Mouse (Mus musculus) embryonic facial prominence, embryonic 15.5 days (tissue): ENCODE data around the gene Pick1. TPM values are rescaled to one million over a fixed set of nuclear protein-coding genes. Genes with fewer than 3 reads are reported as not detected.

Source experiments
- ATAC-seq: fragments of 200-750 bp; cut with Nextera tagmentation; 2 replicates; pipeline ENCODE4 v1.8.0; 2017; ENCODE audit warnings: low read depth, moderate TSS enrichment; ENCODE audit not compliant: insufficient number of reproducible peaks, low FRiP score, low TSS enrichment
- H3K27ac ChIP-seq: fragments of 300-500 bp; sonication (generic); replicated peaks from 2 replicates; pipeline ENCODE4 v1.5.1; 2015; ENCODE audit warnings: mild to moderate bottlenecking, inconsistent platforms
- H3K27me3 ChIP-seq: fragments of 300-500 bp; sonication (generic); 2 replicates; pipeline ENCODE4 v1.6.1; 2015; ENCODE audit warnings: inconsistent platforms
- H3K36me3 ChIP-seq: fragments of 300-500 bp; sonication (generic); 2 replicates; pipeline ENCODE4 v1.6.1; 2015; ENCODE audit warnings: mild to moderate bottlenecking, inconsistent platforms
- H3K4me1 ChIP-seq: fragments of 300-500 bp; sonication (generic); 2 replicates; pipeline ENCODE4 v1.6.1; 2015; ENCODE audit warnings: inconsistent platforms
- H3K4me2 ChIP-seq: fragments of 300-500 bp; sonication (generic); replicated peaks from 2 replicates; pipeline ENCODE4 v1.6.1; 2015; ENCODE audit warnings: mild to moderate bottlenecking, inconsistent platforms
- H3K4me3 ChIP-seq: fragments of 300-500 bp; sonication (generic); replicated peaks from 2 replicates; pipeline ENCODE4 v1.5.1; 2015; ENCODE audit warnings: mild to moderate bottlenecking, inconsistent platforms
- H3K9ac ChIP-seq: fragments of 300-500 bp; sonication (generic); 2 replicates; pipeline ENCODE4 v1.6.1; 2015; ENCODE audit warnings: inconsistent platforms
- H3K9me3 ChIP-seq: fragments of 300-500 bp; sonication (generic); replicated peaks from 2 replicates; pipeline ENCODE4 v1.6.1; 2016; ENCODE audit warnings: inconsistent platforms
- WGBS: fragments of 180-500 bp; shearing (Covaris S2); methylation state at CpG from one replicate; pipeline ENCODE4 v1.1.7; 2015; 5-methylcytosine and 5-hydroxymethylcytosine counted together
- polyA plus RNA-seq: library from polyadenylated mRNA; unstranded; fragments of >200 nt; fragmentation: Nextera tagmentation; extraction: Ambion mirVana; gene quantifications from 2 replicates; pipeline ENCODE4 v1.2.1, GENCODE M21; 2015

Pick1 gene
- polyA plus RNA-seq, 1 experiment from 2014 or later, result 50.4 TPM

DNA sequence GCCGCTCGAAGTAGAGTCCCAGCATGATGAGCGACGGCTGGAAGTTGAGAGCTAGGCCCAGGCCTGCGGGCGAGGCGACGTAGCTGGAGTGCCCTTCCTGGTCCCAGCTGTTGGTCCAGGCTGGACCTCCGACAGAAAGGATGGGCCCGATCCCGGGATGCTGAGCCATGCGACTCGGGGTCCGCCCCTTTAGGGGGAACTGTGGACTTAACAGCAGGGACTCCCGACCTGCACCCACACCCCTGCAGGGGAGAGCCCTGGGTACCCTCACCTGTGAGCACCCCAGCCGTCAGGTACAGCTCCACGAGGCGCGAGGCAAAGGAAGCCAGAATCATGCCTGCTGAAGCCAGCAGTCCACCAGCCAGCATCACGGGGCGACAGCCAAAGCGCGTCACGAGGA, 23.6 kb downstream of the Pick1 start:
- peak overlapping the region; percentile 44 for H3K4me3 ChIP-seq
- peaks cover 15% of the 10 kb centered on the region for H3K36me3 ChIP-seq
- H3K9me3 ChIP-seq, result no peaks in the 10 kb centered on the region
- H3K4me1 ChIP-seq, result peaks cover 14% of the 10 kb centered on the region
- no peak overlapping the region for H3K27ac ChIP-seq
- peak overlapping the region; percentile 39 for H3K9ac ChIP-seq
- H3K27me3 ChIP-seq, result peaks cover 33% of the 10 kb centered on the region
- no peak for ATAC-seq
- 33% methylated on average over 24 of the region's 24 CpGs for WGBS
- H3K4me2 ChIP-seq, result peak overlapping the region; percentile 82

DNA sequence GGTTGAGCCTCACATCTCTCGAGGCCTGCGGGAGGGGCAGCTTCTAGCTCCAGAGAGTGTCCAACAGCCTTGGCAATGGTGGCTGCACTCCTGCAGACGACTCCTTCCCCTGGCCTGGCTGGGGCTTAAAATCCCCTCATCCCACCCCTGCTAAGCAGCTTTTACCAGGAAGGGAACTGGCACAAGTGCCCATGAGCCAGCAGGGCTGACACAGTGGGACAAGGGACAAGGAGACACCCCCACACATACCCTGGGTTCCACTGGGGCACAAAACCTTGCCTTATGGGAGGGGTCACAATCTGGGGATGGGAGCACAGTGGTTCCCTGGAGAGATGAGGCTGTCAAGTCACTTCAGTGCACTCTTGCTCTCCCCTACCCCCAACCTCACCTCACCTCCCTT, 25.7 kb downstream of the Pick1 start, which contains the start of gene Slc16a8:
TSS of gene Slc16a8 (minus strand) at position 101 of the 400 bp plus-strand sequence.
- ATAC-seq, result no peak
- peaks cover 33% of the 10 kb centered on the region for H3K27me3 ChIP-seq
- no peak within 1 kb of the TSS for H3K27ac ChIP-seq
- 32% methylated on average over 3 of the region's 3 CpGs for WGBS
- no peaks in the 10 kb centered on the region for H3K9me3 ChIP-seq
- no peak within 1 kb of the TSS for H3K4me2 ChIP-seq
- no peak within 1 kb of the TSS for H3K4me3 ChIP-seq
- peaks cover 14% of the 10 kb centered on the region for H3K4me1 ChIP-seq
- H3K9ac ChIP-seq, result no peak within 1 kb of the TSS
- no peaks in the 10 kb centered on the region for H3K36me3 ChIP-seq

DNA sequence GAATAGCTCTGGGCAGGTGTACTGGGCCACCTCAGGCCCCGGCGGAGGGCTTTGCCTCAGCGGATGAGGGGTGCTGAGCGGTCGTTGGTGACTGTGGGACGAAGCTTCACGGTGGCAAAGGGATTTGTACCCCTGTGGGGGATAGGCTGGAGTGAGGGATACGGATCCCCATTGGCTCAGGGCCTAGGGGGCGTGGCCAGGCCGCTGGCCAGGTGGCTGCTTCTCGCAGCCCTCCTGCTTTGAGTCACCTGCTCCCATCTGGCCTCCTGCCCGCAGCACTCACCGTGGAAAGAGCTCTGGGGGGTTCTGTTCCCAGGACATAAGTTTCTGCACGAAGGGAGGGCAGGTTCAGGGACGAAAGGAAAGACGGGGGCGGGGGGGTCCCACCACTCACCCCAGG, 29.5 kb downstream of the Pick1 start:
- H3K4me2 ChIP-seq, result no peak overlapping the region
- peaks cover 17% of the 10 kb centered on the region for H3K4me1 ChIP-seq
- 30% methylated on average over 17 of the region's 17 CpGs for WGBS
- ATAC-seq, result no peak
- H3K27me3 ChIP-seq, result peaks cover 15% of the 10 kb centered on the region
- no peaks in the 10 kb centered on the region for H3K36me3 ChIP-seq
- H3K9me3 ChIP-seq, result no peaks in the 10 kb centered on the region
- no peak overlapping the region for H3K4me3 ChIP-seq
- no peak overlapping the region for H3K27ac ChIP-seq
- H3K9ac ChIP-seq, result no peak overlapping the region

DNA sequence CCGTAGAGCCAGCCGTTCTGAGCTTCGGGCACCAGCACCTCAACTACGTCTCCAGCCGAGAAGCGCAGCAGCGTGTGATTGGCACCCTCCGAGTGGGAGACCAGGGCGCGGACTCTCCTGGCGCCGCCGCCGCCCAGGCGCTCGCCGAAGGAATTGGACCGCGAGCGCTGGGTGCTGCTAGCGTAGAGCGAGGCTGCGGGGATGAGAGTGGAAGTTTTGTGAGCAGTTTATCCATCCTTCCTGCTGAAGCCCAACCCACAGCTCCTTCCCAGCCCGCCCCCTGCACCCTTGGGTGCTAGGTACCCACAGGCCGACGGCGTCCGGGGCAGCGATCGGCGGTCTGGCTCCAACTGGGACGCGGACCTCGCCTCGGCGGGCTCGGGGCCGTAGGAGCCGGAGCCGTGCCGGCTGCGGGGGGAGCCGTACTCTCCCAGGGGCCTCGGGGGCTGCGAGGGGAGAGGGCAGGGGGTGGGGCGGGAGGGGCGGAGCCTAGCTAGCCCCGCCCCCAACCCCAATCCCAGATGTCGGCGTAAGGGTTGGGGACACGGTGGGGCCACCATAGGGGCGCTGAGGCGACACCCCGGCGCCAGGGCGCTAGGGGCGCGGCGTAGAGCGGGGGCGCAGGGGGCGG, 32.2 kb downstream of the Pick1 start:
- Histone ChIP-seq H3K9ac (peak overlapping the region; percentile 58), H3K4me3 (peak overlapping the region; percentile 68), H3K4me1 (peaks cover 17% of the 10 kb centered on the region), H3K27ac (peak overlapping the region; percentile 58), H3K4me2 (peak overlapping the region; percentile 100), H3K36me3 (no peaks in the 10 kb centered on the region), H3K9me3 (no peaks in the 10 kb centered on the region), H3K27me3 (peaks cover 7% of the 10 kb centered on the region)
- ATAC-seq, result peak; percentile 65; the same call in 1 of the 2 replicates
- 1% methylated on average over 61 of the region's 62 CpGs for WGBS

DNA sequence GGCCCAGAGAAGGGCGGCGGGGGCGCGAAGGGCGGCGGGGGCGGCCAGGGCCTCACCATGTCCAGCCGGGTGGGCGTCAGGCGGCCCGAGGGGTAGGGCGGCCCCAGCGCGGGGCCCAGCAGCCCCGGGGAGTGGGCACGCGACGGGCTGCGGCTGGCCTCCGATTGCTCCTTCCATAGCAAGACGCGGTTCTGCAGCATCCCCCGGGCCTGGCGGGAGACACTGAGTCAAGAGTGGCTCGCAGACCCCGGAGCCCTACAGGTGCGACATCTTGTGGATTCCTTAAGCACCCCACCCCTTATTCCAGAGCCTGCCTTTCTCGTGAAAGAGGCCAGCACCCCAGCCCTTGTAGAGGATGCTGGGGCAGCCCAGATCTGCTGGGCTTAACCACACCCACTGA, 32.8 kb downstream of the Pick1 start:
- peak; percentile 21; the same call in 1 of the 2 replicates for ATAC-seq
- Histone ChIP-seq H3K27me3 (peaks cover 7% of the 10 kb centered on the region), H3K4me1 (peaks cover 17% of the 10 kb centered on the region), H3K27ac (peak overlapping the region; percentile 58), H3K9ac (peak overlapping the region; percentile 58), H3K36me3 (no peaks in the 10 kb centered on the region), H3K4me3 (peak overlapping the region; percentile 68), H3K4me2 (peak overlapping the region; percentile 100), H3K9me3 (no peaks in the 10 kb centered on the region)
- 0% methylated on average over 12 of the region's 28 CpGs for WGBS

DNA sequence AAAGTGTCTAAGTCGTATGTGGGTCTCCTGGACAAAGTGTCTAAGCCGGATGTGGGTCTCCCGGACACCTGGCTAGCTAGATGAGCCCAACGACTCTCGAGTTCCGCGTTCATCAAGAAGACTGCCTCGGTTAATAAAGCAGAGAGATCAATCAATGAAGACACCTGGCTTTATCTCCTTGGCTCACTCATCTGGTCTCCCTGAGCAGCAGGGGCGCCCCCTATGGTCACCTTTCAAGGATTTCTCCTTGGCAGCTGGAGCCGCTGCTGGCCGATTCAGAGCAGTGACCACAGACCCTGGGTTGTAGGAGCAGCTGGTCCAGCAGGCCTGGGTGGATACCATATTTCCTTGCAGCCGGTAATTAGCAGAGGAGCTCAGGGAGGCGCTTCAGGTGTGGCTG, 33.4 kb downstream of the Pick1 start:
- peak overlapping the region; percentile 100 for H3K4me2 ChIP-seq
- H3K27me3 ChIP-seq, result peaks cover 9% of the 10 kb centered on the region
- H3K4me1 ChIP-seq, result peaks cover 17% of the 10 kb centered on the region
- no peak overlapping the region for H3K9ac ChIP-seq
- peak overlapping the region; percentile 68 for H3K4me3 ChIP-seq
- H3K9me3 ChIP-seq, result no peaks in the 10 kb centered on the region
- no peak overlapping the region for H3K27ac ChIP-seq
- H3K36me3 ChIP-seq, result no peaks in the 10 kb centered on the region
- WGBS, result 22% methylated on average over 13 of the region's 13 CpGs
- no peak for ATAC-seq

DNA sequence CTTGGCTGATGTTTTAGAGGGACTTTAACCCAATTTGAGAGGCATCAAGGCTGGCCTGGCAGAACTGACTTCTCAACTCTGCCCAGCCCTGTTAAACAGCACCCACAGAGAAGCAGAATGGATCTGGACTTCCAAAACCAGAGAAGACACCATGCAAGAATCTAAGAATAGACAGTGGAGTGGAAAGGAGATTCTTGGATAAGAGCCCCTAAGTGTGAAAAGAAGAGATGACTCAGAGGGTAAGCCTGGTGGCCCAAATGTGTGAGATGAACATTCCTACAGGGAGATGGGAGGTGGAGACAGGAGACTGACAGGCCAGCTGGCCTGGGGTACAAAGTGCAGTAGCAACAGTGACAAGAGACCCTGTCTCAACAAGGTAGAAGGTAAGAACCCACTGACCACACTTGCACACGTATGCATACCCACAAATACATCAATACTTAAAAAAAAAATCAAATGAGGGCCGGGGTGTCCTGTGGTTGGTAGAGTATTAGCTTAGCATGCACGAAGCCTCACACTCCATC, 33.9 kb downstream of the Pick1 start:
- H3K9ac ChIP-seq, result no peak overlapping the region
- H3K4me3 ChIP-seq, result no peak overlapping the region
- 90% methylated on average over 3 of the region's 3 CpGs for WGBS

DNA sequence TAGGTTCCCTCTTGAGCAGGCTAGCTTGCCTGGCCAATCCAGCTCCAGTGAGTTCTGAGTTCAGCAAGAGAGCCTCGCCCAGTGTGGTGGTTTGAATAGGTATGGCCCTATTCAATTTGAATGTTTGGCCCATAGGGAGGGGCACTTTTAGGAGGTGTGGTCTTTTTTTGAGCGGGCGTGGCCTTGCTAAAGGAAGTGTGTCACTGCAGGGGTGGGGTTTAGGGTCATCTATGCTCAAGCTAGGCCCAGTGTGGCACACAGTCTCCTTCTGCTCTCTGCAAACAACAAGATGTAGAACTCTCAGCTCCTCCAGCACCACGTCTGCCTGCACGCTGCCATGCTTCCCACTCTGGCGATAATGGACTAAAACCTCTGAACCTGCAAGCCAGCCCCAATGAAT, 34.8 kb downstream of the Pick1 start:
- WGBS, result 89% methylated on average over 6 of the region's 6 CpGs
- H3K9me3 ChIP-seq, result no peaks in the 10 kb centered on the region
- H3K27me3 ChIP-seq, result peaks cover 9% of the 10 kb centered on the region
- H3K4me1 ChIP-seq, result peaks cover 17% of the 10 kb centered on the region
- ATAC-seq, result no peak
- H3K9ac ChIP-seq, result no peak overlapping the region
- no peak overlapping the region for H3K4me3 ChIP-seq
- H3K4me2 ChIP-seq, result no peak overlapping the region
- H3K27ac ChIP-seq, result no peak overlapping the region
- H3K36me3 ChIP-seq, result no peaks in the 10 kb centered on the region

More for the DNA sequence above, 33.9 kb downstream of the Pick1 start:
- Histone ChIP-seq H3K4me2 (no peak overlapping the region), H3K27ac (no peak overlapping the region), H3K27me3 (peaks cover 9% of the 10 kb centered on the region), H3K9me3 (no peaks in the 10 kb centered on the region), H3K36me3 (no peaks in the 10 kb centered on the region), H3K4me1 (peaks cover 17% of the 10 kb centered on the region)
- no peak for ATAC-seq

DNA sequence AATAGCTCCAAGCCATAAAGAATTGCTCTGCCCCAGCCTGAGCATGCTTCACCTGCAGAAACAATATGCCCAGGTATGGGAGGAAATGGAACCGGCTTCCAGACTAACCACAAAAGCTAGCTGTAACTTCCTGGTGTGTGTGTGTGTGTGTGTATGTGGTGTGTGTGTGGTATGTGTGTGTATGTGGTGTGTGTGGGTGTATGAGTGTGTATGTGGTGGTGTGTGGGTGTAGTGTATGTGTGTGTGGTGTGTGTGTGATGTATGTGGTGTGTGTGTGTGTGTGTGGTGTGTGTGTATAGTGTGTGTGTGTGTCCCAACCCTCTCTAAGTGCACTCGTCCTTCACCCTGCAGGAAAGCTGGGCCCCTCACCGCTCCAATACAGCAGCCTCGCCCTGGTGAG, 36.4 kb downstream of the Pick1 start:
- Histone ChIP-seq H3K4me1 (peaks cover 19% of the 10 kb centered on the region), H3K36me3 (no peaks in the 10 kb centered on the region), H3K9ac (no peak overlapping the region), H3K9me3 (no peaks in the 10 kb centered on the region), H3K27me3 (peaks cover 8% of the 10 kb centered on the region), H3K4me3 (no peak overlapping the region), H3K27ac (no peak overlapping the region), H3K4me2 (no peak overlapping the region)
- WGBS, result 66% methylated on average over 4 of the region's 4 CpGs
- ATAC-seq, result no peak

DNA sequence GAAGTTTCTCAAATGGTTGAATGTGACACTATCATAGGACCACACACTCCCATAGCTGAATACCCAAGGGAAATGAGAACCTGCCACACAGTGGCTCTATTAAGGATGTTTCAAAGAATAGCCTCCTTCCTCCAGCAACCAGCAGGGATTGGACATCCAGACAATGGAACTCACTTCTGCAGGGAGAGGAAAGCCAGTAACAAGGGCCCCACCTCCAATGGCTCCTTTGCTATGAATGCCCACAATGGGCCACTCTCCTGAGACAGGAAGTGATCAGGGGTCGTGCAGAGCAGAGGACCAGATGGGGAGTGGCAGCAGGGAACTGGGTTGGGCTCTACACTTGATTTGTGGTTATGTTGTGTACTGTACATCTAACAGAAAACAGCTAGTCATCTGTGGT, 39.5 kb downstream of the Pick1 start:
- H3K27ac ChIP-seq, result no peak overlapping the region
- no peak overlapping the region for H3K9ac ChIP-seq
- H3K9me3 ChIP-seq, result no peaks in the 10 kb centered on the region
- H3K4me1 ChIP-seq, result peaks cover 10% of the 10 kb centered on the region
- H3K4me2 ChIP-seq, result no peak overlapping the region
- 16% methylated on average over 1 of the region's 1 CpGs for WGBS
- H3K4me3 ChIP-seq, result no peak overlapping the region
- no peak for ATAC-seq
- H3K36me3 ChIP-seq, result no peaks in the 10 kb centered on the region
- H3K27me3 ChIP-seq, result peaks cover 11% of the 10 kb centered on the region

DNA sequence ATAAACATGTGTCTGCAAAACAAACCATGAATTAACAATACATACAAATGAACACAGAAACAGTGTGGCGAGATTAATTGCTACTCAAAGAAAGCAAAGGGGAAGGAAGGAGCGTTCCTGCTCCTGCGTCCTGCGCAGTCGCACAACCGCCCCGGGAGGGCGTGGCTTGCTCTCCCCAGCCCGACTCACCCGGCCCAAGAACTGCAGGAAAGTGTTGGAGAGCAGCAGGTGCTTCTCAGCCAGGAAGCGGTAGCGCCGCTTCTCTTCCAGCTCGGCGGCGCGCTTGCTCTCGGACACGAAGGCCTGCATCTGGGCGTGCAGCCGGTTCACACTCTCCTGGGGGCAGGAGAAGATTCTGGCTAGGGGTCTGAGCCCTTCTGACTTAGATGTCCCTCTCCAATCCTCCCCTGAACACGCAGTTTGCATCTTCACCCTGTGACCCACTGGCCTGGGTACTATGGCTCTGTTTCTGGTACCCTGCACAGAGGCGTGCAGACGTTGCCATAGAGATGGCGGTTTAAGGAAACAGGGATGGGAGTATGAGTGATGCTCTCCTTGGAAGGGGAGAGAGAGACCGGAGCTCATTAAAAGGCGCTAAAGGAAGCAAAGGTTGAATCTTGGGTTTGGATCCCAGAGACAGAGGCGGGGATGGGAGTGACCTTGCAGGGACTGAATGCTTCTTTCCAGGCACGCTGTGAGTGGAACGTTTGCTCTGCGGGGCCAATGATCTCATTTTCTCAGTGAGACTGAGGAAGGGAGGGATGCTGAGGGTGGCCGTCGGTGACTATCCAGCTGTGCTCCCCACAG, 41.5 kb downstream of the Pick1 start:
- H3K36me3 ChIP-seq, result no peaks in the 10 kb centered on the region
- no peaks in the 10 kb centered on the region for H3K9me3 ChIP-seq
- peak overlapping the region; percentile 57 for H3K4me2 ChIP-seq
- peaks cover 10% of the 10 kb centered on the region for H3K4me1 ChIP-seq
- no peak overlapping the region for H3K27ac ChIP-seq
- peak overlapping the region; percentile 31 for H3K4me3 ChIP-seq
- 1% methylated on average over 33 of the region's 33 CpGs for WGBS
- H3K9ac ChIP-seq, result no peak overlapping the region
- ATAC-seq, result no peak; the same call in 1 of the 2 replicates
- peaks cover 11% of the 10 kb centered on the region for H3K27me3 ChIP-seq
